Mouse (Mus musculus) adrenal gland (tissue): ENCODE measurements around the gene Ccdc78.

Source experiments
- intact Hi-C: fragments of 180-260 bp; cut with DNase I; formaldehyde crosslinking; loops from one replicate; pipeline ENCODE4 v1.15.1; 2025

Gene Ccdc78

GRCm38 (mm10) chr17:25808789-25809605 is 22.6 kb downstream of the Ccdc78 start, which contains the start of gene Fbxl16:
TSS of gene Fbxl16 (plus strand) at chr17:25809085.
- intact Hi-C loops: no loop called here

GRCm38 (mm10) chr17:25809606-25810340 is 23.4 kb downstream of the Ccdc78 start:
- intact Hi-C loops: no loop called here

GRCm38 (mm10) chr17:25810890-25811289 is 24.5 kb downstream of the Ccdc78 start:
- intact Hi-C loops: no loop called here

- intact Hi-C loops: no loop called here
Measured at GRCm38 (mm10) chr17:25813471-25813870, 27.1 kb downstream of the Ccdc78 start.

GRCm38 (mm10) chr17:25817662-25818061 is 31.3 kb downstream of the Ccdc78 start:
- intact Hi-C loops: no loop called here

GRCm38 (mm10) chr17:25818851-25819780 is 32.7 kb downstream of the Ccdc78 start:
- intact Hi-C loops: no loop called here

GRCm38 (mm10) chr17:25823452-25823851 is 37.1 kb downstream of the Ccdc78 start, which contains the start of gene Wdr24:
TSS of gene Wdr24 (plus strand) at chr17:25823627.
- intact Hi-C loops: no loop called here

- intact Hi-C loops: no loop called here
Measured at GRCm38 (mm10) chr17:25824362-25825142, 38.2 kb downstream of the Ccdc78 start.

GRCm38 (mm10) chr17:25825311-25825710 is 38.9 kb downstream of the Ccdc78 start:
- intact Hi-C loops: no loop called here

- intact Hi-C loops: no loop called here
Measured at GRCm38 (mm10) chr17:25825984-25826570, 39.7 kb downstream of the Ccdc78 start.

- intact Hi-C loops: no loop called here
Measured at GRCm38 (mm10) chr17:25827011-25827410, 40.6 kb downstream of the Ccdc78 start.

GRCm38 (mm10) chr17:25827546-25828222 is 41.3 kb downstream of the Ccdc78 start:
- intact Hi-C loops: no loop called here

GRCm38 (mm10) chr17:25828223-25828594 is 41.8 kb downstream of the Ccdc78 start:
- intact Hi-C loops: no loop called here

- intact Hi-C loops: no loop called here
Measured at GRCm38 (mm10) chr17:25828712-25829557, 42.6 kb downstream of the Ccdc78 start, which contains the start of gene Jmjd8. TSS of gene Jmjd8 (plus strand) at chr17:25828867.

GRCm38 (mm10) chr17:25829558-25830017 is 43.2 kb downstream of the Ccdc78 start:
- intact Hi-C loops: no loop called here

- intact Hi-C loops: no loop called here
Measured at GRCm38 (mm10) chr17:25830200-25830753, 43.9 kb downstream of the Ccdc78 start.

GRCm38 (mm10) chr17:25830806-25831431 is 44.5 kb downstream of the Ccdc78 start:
- intact Hi-C loops: no loop called here
